Mouse (Mus musculus): ENCODE measurements around the gene Bloc1s2.

DNA sequence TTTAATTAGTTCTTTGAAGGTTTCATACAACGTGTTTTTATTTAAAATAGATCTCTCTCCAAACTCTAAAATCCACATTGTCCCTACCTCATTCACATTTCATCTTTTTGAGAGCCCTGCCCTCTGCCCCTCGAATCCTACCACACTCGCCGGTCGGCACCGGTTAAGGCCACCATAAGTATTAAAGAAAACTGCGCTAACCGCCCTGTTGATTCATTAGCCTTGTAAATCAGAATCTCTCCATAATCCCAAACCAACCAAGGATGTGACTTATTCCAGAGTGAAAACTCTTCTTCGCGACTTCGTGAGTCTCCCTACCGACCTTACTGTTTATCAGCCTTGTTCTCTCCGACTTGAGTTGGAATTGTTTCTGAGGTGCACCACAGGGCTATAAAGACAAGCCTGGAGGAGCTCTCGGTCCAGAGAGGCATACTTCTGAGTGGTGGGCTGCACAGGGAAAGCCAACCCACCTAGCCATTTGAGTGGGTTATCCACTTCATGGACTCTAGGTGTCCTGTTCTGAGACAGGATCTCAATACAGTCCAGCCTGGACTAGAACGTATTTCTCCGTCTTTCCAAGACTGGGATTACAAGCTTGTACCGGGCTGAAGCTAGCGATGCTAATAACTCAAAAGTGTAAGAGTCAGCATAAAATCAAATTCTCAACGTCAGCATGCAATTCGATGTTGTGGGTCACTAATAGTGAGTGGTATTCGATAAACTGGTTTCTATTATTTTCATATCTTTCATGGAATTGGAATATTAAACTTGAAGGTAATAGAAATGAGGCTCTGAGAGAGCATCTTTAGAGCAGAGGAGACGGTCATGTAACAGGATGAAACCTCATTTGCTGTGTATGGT, 38.4 kb downstream of the Bloc1s2 start:
- TF ChIP-seq GATA1 (IDR thresholded peaks at IDR 0.05; ENCODE audit: borderline replicate concordance, low read length) (no peak), FLI1 (IDR thresholded peaks at IDR 0.05; ENCODE audit: low read length) (no peak)
